Mouse (Mus musculus): ENCODE measurements around the gene Slc27a2. TPM values are rescaled to one million over a fixed set of nuclear protein-coding genes. Genes with fewer than 3 reads are reported as not detected.

Slc27a2 gene
- polyA plus RNA-seq, 1 experiment from 2014 or later = 6.2 TPM

DNA sequence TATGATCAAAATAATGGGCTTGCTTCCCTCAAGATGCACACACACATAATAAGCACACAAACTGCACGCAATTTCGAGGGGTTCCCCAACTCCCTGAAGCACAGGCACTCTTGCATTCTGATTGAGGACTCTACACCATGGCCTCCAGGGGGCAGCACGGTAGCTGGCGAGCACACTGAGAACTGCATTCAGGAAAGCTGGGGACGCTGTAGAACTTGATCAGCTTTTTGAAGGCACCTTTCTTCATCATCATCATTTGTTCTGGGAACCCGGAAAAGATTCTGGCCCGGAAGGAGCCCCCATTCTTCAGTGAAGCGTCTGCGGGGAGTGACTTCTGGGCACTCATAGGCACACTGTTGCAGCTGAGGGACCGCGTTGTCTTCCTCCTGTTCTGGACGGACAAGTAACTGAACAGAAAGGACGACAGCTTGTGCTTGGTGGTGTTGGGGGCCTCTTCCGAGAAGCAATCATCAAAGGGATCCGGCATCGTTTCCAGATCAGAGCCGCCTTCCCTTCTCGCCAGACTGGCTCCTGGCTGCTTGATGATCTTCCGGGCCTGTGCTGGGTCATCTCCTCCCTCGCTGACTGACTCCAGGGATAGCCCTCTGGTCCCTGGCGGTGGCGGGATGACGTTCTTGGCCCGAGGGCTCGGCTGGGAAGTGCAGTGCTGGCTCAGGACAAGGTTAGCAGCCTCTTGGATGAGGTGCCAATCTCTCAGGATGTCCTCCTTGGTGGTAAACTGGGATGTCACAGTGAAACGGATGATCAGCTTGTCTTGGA lies 41.8 kb downstream of the Slc27a2 start:
- Histone ChIP-seq H3K4me2 (ENCODE audit: low read depth, low read length) (peak overlapping the region; percentile 74), H3K36me3 (ENCODE audit: control insufficient read depth, insufficient read depth, low read length) (no peaks in the 10 kb centered on the region), H3K9ac (ENCODE audit: low read length) (peak overlapping the region; percentile 68), H3K4me1 (ENCODE audit: control insufficient read depth, insufficient read depth, low read length) (no peaks in the 10 kb centered on the region), H3K4me3 (replicated peaks; ENCODE audit: low read length) (peak overlapping the region; percentile 37), H3K9me3 (replicated peaks; ENCODE audit: control insufficient read depth, low read length) (no peaks in the 10 kb centered on the region), H3K27ac (ENCODE audit: low read length) (no peak overlapping the region), H3K27me3 (ENCODE audit: control insufficient read depth, insufficient read depth, low read length) (no peaks in the 10 kb centered on the region)
- 25% methylated on average over 26 of the region's 26 CpGs for WGBS
- ATAC-seq (ENCODE audit: insufficient read depth, low FRiP score) = no peak

DNA sequence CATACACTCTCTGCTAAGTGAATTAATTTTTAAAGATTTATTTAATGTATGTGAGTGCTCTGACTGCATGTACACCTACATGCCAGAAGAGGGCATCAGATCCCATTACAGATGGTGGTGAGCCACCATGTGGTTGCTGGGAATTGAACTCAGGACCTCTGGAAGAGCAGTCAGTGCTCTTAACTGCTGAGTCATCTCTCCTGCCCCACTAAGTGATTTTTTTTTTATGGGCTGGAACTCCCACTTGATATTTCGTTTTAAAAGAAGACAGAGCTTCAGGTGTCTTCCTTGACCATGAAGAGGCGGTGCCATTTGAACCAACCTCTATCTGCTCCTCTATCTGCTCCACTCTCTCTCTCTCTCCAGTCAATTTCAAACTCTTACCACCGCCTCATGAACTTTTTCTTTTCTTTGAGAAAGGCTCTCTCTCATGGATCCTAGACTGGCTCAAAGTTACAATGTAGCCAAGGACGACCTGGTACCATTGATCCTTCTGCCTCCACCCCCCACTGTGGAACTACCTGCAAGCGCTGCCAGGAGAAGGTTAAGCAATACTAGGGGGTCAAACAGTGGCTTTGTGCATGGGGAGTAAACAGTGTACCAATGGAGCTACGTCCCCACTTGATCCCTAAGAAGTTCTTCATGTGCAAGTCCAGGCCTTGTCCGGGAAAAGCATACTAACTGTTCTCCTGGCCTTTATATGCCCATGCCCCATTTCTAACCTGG lies 44.3 kb downstream of the Slc27a2 start:
- H3K9ac ChIP-seq (ENCODE audit: low read length) = no peak overlapping the region
- no peak for ATAC-seq (ENCODE audit: insufficient read depth, low FRiP score)
- H3K27me3 ChIP-seq (ENCODE audit: control insufficient read depth, insufficient read depth, low read length) = no peaks in the 10 kb centered on the region
- H3K4me2 ChIP-seq (ENCODE audit: low read depth, low read length) = no peak overlapping the region
- H3K4me1 ChIP-seq (ENCODE audit: control insufficient read depth, insufficient read depth, low read length) = no peaks in the 10 kb centered on the region
- no peaks in the 10 kb centered on the region for H3K9me3 ChIP-seq (replicated peaks; ENCODE audit: control insufficient read depth, low read length)
- 87% methylated on average over 7 of the region's 7 CpGs for WGBS
- H3K27ac ChIP-seq (ENCODE audit: low read length) = no peak overlapping the region
- H3K4me3 ChIP-seq (replicated peaks; ENCODE audit: low read length) = no peak overlapping the region
- no peaks in the 10 kb centered on the region for H3K36me3 ChIP-seq (ENCODE audit: control insufficient read depth, insufficient read depth, low read length)

- no peak overlapping the region for H3K4me3 ChIP-seq (replicated peaks; ENCODE audit: low read length)
- no peak overlapping the region for H3K9ac ChIP-seq (ENCODE audit: low read length)
- no peaks in the 10 kb centered on the region for H3K4me1 ChIP-seq (ENCODE audit: control insufficient read depth, insufficient read depth, low read length)
- no peaks in the 10 kb centered on the region for H3K27me3 ChIP-seq (ENCODE audit: control insufficient read depth, insufficient read depth, low read length)
- no peaks in the 10 kb centered on the region for H3K36me3 ChIP-seq (ENCODE audit: control insufficient read depth, insufficient read depth, low read length)
- no peak overlapping the region for H3K4me2 ChIP-seq (ENCODE audit: low read depth, low read length)
- ATAC-seq (ENCODE audit: insufficient read depth, low FRiP score) = peak; percentile 58; the same call in 1 of the 2 replicates
- WGBS = 75% methylated on average over 20 of the region's 20 CpGs
- H3K9me3 ChIP-seq (replicated peaks; ENCODE audit: control insufficient read depth, low read length) = no peaks in the 10 kb centered on the region
- H3K27ac ChIP-seq (ENCODE audit: low read length) = no peak overlapping the region
These were observed 45.4 kb downstream of the Slc27a2 start for GRCm38 (mm10) chr2:126597279-126598241.

DNA sequence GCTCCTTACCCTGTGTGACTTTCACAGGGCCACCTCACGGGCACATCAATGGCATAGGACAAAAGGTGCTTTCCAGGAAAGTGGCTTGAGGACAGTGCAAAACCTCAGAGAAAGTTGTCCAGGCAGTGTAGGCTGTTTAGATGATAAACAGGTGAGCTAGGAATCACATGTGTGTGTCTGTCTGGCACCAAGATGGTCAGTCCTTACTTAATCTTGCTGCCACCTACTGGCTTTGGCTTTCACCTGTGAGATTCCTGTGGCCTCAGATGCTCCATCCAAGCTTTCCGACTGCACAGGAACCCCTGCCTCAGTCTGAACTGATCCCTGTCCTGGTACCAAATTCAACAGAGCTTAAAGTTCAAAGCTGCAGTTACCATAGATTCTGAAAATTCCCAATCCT lies 46.2 kb downstream of the Slc27a2 start:
- H3K4me1 ChIP-seq (ENCODE audit: control insufficient read depth, insufficient read depth, low read length) = no peaks in the 10 kb centered on the region
- no peaks in the 10 kb centered on the region for H3K27me3 ChIP-seq (ENCODE audit: control insufficient read depth, insufficient read depth, low read length)
- no peak for ATAC-seq (ENCODE audit: insufficient read depth, low FRiP score)
- H3K9ac ChIP-seq (ENCODE audit: low read length) = no peak overlapping the region
- WGBS = 42% methylated on average over 2 of the region's 2 CpGs
- H3K4me3 ChIP-seq (replicated peaks; ENCODE audit: low read length) = no peak overlapping the region
- no peak overlapping the region for H3K27ac ChIP-seq (ENCODE audit: low read length)
- H3K36me3 ChIP-seq (ENCODE audit: control insufficient read depth, insufficient read depth, low read length) = no peaks in the 10 kb centered on the region
- no peaks in the 10 kb centered on the region for H3K9me3 ChIP-seq (replicated peaks; ENCODE audit: control insufficient read depth, low read length)
- no peak overlapping the region for H3K4me2 ChIP-seq (ENCODE audit: low read depth, low read length)

GRCm38 (mm10) chr2:126599005-126599404 lies 46.8 kb downstream of the Slc27a2 start:
- H3K4me3 ChIP-seq (replicated peaks; ENCODE audit: low read length) = no peak overlapping the region
- H3K4me1 ChIP-seq (ENCODE audit: control insufficient read depth, insufficient read depth, low read length) = no peaks in the 10 kb centered on the region
- H3K4me2 ChIP-seq (ENCODE audit: low read depth, low read length) = no peak overlapping the region
- H3K9me3 ChIP-seq (replicated peaks; ENCODE audit: control insufficient read depth, low read length) = no peaks in the 10 kb centered on the region
- WGBS = 6% methylated on average over 3 of the region's 3 CpGs
- no peak overlapping the region for H3K9ac ChIP-seq (ENCODE audit: low read length)
- peak; percentile 65; the same call in 1 of the 2 replicates for ATAC-seq (ENCODE audit: insufficient read depth, low FRiP score)
- H3K27me3 ChIP-seq (ENCODE audit: control insufficient read depth, insufficient read depth, low read length) = no peaks in the 10 kb centered on the region
- H3K27ac ChIP-seq (ENCODE audit: low read length) = no peak overlapping the region
- no peaks in the 10 kb centered on the region for H3K36me3 ChIP-seq (ENCODE audit: control insufficient read depth, insufficient read depth, low read length)

- no peaks in the 10 kb centered on the region for H3K36me3 ChIP-seq (ENCODE audit: control insufficient read depth, insufficient read depth, low read length)
- no peaks in the 10 kb centered on the region for H3K4me1 ChIP-seq (ENCODE audit: control insufficient read depth, insufficient read depth, low read length)
- no peak overlapping the region for H3K27ac ChIP-seq (ENCODE audit: low read length)
- H3K9ac ChIP-seq (ENCODE audit: low read length) = no peak overlapping the region
- no peaks in the 10 kb centered on the region for H3K27me3 ChIP-seq (ENCODE audit: control insufficient read depth, insufficient read depth, low read length)
- no peak overlapping the region for H3K4me3 ChIP-seq (replicated peaks; ENCODE audit: low read length)
- H3K9me3 ChIP-seq (replicated peaks; ENCODE audit: control insufficient read depth, low read length) = no peaks in the 10 kb centered on the region
- no peak; the same call in 1 of the 2 replicates for ATAC-seq (ENCODE audit: insufficient read depth, low FRiP score)
- H3K4me2 ChIP-seq (ENCODE audit: low read depth, low read length) = no peak overlapping the region
- 80% methylated on average over 14 of the region's 14 CpGs for WGBS
These were observed 48.3 kb downstream of the Slc27a2 start for GRCm38 (mm10) chr2:126600533-126600932.

DNA sequence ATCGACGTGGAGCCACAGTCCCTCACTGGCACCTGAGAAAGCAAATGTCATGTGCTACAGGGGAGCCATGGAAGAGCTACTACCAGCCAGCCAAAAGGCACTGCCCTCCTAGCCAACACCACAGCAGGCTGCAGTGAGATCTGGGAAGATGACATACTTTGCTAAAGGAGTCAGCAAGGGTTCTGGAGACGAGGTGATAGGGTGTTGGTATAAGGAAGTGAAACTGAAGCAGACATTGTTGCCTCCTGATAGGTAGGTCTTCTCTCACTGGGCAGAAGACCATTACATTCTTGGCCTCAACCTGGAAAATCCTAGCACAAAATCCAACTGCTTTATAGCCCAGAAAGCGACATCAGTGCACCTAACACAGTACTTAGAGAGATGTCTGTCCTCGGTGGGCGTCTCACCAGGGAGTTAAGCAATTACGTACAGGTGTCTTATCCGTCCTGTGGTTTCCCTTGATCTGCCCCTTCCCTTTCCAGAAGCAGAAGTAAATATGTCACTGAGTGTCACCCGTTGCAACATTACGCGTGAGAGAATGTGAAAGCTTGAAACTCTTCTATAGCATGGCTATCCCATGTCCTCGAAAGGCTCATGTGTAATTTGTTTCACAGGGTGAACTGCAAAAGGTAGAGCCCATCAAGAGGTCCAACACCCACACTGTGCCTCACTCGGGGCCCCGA lies 49.9 kb downstream of the Slc27a2 start:
- Histone ChIP-seq H3K9ac (ENCODE audit: low read length) (no peak overlapping the region), H3K27ac (ENCODE audit: low read length) (no peak overlapping the region), H3K27me3 (ENCODE audit: control insufficient read depth, insufficient read depth, low read length) (no peaks in the 10 kb centered on the region), H3K4me1 (ENCODE audit: control insufficient read depth, insufficient read depth, low read length) (no peaks in the 10 kb centered on the region), H3K4me3 (replicated peaks; ENCODE audit: low read length) (no peak overlapping the region), H3K9me3 (replicated peaks; ENCODE audit: control insufficient read depth, low read length) (no peaks in the 10 kb centered on the region), H3K36me3 (ENCODE audit: control insufficient read depth, insufficient read depth, low read length) (no peaks in the 10 kb centered on the region), H3K4me2 (ENCODE audit: low read depth, low read length) (no peak overlapping the region)
- 81% methylated on average over 14 of the region's 14 CpGs for WGBS
- ATAC-seq (ENCODE audit: insufficient read depth, low FRiP score) = no peak

DNA sequence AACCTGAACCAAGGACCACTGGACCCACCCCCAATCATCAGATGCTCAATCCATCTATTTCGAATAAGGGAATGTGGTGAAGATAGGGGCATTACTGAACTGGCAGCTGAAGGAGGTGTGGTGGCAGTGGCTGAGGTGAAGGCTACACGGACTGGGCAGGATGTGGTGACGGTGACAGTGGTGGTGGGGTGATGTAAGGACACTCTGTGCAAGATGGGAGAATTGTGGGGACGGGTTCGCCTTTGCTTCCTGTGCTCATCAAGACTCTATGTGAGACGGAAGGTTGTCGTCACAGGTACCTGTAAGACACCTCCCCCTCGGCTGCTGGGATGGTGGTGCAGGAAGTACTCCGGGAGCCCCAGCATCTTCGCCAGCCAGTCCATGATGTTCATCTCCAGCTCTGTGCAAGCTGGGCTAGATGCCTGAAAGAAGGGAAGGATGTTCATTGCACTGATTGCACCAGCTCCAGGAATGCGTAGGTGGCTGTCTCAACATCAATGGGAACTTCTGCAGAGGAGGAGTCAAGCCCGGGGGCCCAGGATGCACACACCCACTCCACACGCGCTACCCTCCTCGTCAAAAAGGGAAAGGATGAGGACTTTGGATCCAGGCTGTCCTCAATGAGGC lies 54.0 kb downstream of the Slc27a2 start:
- no peak overlapping the region for H3K9ac ChIP-seq (ENCODE audit: low read length)
- H3K4me3 ChIP-seq (replicated peaks; ENCODE audit: low read length) = no peak overlapping the region
- 84% methylated on average over 15 of the region's 15 CpGs for WGBS
- H3K4me2 ChIP-seq (ENCODE audit: low read depth, low read length) = no peak overlapping the region
- no peak overlapping the region for H3K27ac ChIP-seq (ENCODE audit: low read length)
- no peaks in the 10 kb centered on the region for H3K27me3 ChIP-seq (ENCODE audit: control insufficient read depth, insufficient read depth, low read length)
- 0 out of 2 replicates have a peak, but pooled peaks cover 4% of the 10 kb centered on the region for H3K4me1 ChIP-seq (ENCODE audit: control insufficient read depth, insufficient read depth, low read length)
- H3K9me3 ChIP-seq (replicated peaks; ENCODE audit: control insufficient read depth, low read length) = no peaks in the 10 kb centered on the region
- H3K36me3 ChIP-seq (ENCODE audit: control insufficient read depth, insufficient read depth, low read length) = no peaks in the 10 kb centered on the region
- ATAC-seq (ENCODE audit: insufficient read depth, low FRiP score) = no peak

Measured in stomach, embryonic 16.5 days (tissue).